Mouse (Mus musculus) liver, adult 10 weeks (tissue): ENCODE data around the gene Olfr248. TPM values are rescaled to one million over a fixed set of nuclear protein-coding genes. Genes with fewer than 3 reads are reported as not detected.

Experiments used
- polyA plus RNA-seq: library from polyadenylated mRNA; stranded (reverse); fragments of 350-450 nt; fragmentation: Illumina TruSeq; extraction: RNeasy Lipid Tissue Mini Kit (QIAGEN cat#74804); gene quantifications from one replicate; pipeline ENCODE4 v1.2.3, GENCODE M21; 2014; ENCODE audit warnings: low read depth, low replicate concordance

The Olfr248 gene
- polyA plus RNA-seq: not detected

DNA sequence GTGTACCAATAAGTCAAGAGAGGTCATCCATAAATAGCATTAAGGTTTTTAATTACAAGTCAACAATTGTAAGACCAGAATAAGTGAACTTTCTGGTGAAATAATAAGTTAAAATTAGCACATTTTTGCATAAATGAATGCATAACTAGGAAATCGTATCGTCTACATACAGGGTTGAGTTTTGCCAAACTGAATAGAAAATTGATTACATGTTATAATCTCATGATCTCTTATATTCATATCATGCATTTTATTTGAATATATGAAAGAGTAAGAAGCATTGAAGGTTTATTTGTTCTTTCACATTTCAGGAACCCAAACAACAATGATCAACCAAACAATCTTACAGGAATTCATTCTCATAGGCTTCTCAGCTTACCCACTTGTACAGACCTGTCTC, at the start of gene Olfr248:
Gene Olfr248, plus strand, starts transcription at position 301 of the 400 bp plus-strand sequence.

DNA sequence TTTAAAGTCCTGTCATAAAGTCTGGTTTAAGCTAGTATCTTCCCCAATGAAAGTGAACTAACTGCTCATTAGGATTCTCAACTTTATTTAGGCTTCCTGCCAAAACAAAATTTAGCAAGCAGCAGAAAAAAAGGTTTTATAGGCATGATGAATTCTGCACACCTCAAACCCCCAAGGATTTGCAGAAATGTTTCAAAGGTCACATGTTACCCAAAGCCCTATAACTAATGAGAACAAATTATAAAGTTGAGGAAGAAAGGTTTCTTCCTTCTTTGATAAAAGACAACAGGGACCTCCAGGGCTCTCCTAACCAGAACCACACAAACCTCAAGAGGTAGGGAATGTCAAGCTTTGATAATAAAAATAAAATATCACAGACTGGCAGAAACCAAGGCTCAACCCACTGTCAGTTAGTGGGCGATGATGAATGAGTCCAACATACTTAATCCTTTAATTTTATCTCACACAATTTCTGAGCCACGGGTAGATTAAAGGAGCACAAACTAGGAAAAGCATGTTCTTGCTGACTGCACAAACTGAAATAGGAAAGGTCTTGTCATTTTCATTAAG, 25.9 kb upstream of the Olfr248 start, which contains the start of gene Olfr417:
Gene Olfr417, plus strand, starts transcription at position 241 of the 570 bp plus-strand sequence.

DNA sequence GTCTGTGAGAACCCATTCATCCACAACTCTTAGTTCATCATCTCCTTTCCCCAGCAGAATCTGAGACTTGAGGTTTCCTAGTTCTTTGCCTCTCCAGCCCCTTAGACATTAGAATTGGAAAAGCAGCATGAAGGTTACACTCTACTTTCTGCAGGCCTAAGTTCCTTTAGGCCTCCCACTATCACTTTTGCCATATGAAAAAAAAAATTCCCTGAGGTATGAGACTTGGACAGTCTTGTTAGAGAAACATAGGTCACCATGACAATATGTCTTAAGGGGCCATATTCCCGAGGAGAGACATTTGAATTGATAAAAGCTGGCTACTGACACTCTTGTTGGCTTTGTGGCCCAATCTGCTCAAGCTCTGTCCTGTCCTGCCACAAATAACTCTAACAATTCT, 32.9 kb downstream of the Olfr248 start, which contains the start of gene Olfr414:
Gene Olfr414, plus strand, starts transcription at position 301 of the 400 bp plus-strand sequence.

Other genes with a start within 250 kb of the Olfr248 start
- gene Olfr420, start 235.4 kb upstream of the Olfr248 start, polyA plus RNA-seq: not detected
- not detected for gene Spta1, start 218.3 kb upstream of the Olfr248 start, polyA plus RNA-seq
- not detected for gene Olfr419, start 139.0 kb upstream of the Olfr248 start, polyA plus RNA-seq
- not detected for gene Mptx1, start 60.5 kb upstream of the Olfr248 start, polyA plus RNA-seq
- not detected for gene Olfr417, start 25.9 kb upstream of the Olfr248 start, polyA plus RNA-seq
- gene Olfr414, start 33.0 kb downstream of the Olfr248 start, polyA plus RNA-seq: not detected
- gene Olfr220, start 51.0 kb downstream of the Olfr248 start, polyA plus RNA-seq: not detected
- gene Fmn2, start 110.8 kb downstream of the Olfr248 start, polyA plus RNA-seq: 0.29 TPM